Mouse (Mus musculus): Measurements from ENCODE around the gene Stum. TPM values are rescaled to one million over a fixed set of nuclear protein-coding genes. Genes with fewer than 3 reads are reported as not detected.

The Stum gene
- total RNA-seq, 2 experiments from 2014 or later, result 298 to 309 TPM

- no peak for TF ChIP-seq CTCF (conservative IDR thresholded peaks at IDR 0.05)
- Histone ChIP-seq H3K27ac (no peak overlapping the region; the same call in 1 of the 2 replicates), H3K4me3 (no peak overlapping the region)
- DNase-seq (ENCODE audit: low spot score in 2 of 2), result no peak
Measured at GRCm38 (mm10) chr1:180510879-180511278, 27.6 kb upstream of the Stum start.

- TF ChIP-seq CTCF (conservative IDR thresholded peaks at IDR 0.05), result no peak
- DNase-seq (ENCODE audit: low spot score in 2 of 2), result peak; percentile 35
- H3K4me3 ChIP-seq, result no peak overlapping the region
Measured at GRCm38 (mm10) chr1:180510442-180510841, 27.1 kb upstream of the Stum start.

DNA sequence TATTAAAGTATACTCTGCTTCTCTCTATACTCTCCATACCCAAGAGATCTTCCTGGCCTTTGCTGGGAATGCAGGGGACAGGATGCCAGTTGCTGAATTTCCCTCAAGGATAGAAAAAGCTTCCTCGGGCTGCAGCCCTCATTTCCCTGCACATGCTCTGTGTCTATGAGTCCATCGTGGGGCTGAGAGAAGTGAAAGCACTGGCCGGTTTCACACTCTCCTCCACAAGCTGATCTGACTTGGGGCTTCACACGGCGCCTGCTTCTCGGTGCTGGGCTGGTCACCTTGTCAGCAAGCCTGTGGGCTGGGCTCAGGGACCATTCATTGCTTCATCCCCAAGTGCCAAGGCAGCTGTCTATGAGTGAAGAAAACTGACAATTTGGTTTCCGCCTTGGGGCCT lies 25.4 kb upstream of the Stum start:
- TF ChIP-seq CTCF (conservative IDR thresholded peaks at IDR 0.05), result no peak
- no peak for DNase-seq (ENCODE audit: low spot score in 2 of 2)
- peak overlapping the region; percentile 57; the same call in 1 of the 2 replicates for H3K27ac ChIP-seq
- H3K4me3 ChIP-seq, result no peak overlapping the region

More at GRCm38 (mm10) chr1:180510442-180510841, 27.1 kb upstream of the Stum start:
- H3K27ac ChIP-seq, result no peak overlapping the region; the same call in 1 of the 2 replicates

GRCm38 (mm10) chr1:180507291-180507791 lies 24.0 kb upstream of the Stum start:
- Histone ChIP-seq H3K27ac (peak overlapping the region; percentile 71), H3K4me3 (no peak overlapping the region)
- TF ChIP-seq CTCF (conservative IDR thresholded peaks at IDR 0.05), result no peak
- peak; percentile 51 to 65 for DNase-seq (ENCODE audit: low spot score in 2 of 2)

GRCm38 (mm10) chr1:180506341-180506740 lies 23.0 kb upstream of the Stum start:
- H3K27ac ChIP-seq, result peak overlapping the region; percentile 71; the same call in 1 of the 2 replicates
- TF ChIP-seq CTCF (conservative IDR thresholded peaks at IDR 0.05), result no peak
- H3K4me3 ChIP-seq, result no peak overlapping the region
- no peak for DNase-seq (ENCODE audit: low spot score in 2 of 2)

- Histone ChIP-seq H3K27ac (no peak overlapping the region), H3K4me3 (no peak overlapping the region)
- DNase-seq (ENCODE audit: low spot score in 2 of 2), result no peak
- TF ChIP-seq CTCF (conservative IDR thresholded peaks at IDR 0.05), result no peak
Measured at GRCm38 (mm10) chr1:180504899-180505298, 21.6 kb upstream of the Stum start.

DNA sequence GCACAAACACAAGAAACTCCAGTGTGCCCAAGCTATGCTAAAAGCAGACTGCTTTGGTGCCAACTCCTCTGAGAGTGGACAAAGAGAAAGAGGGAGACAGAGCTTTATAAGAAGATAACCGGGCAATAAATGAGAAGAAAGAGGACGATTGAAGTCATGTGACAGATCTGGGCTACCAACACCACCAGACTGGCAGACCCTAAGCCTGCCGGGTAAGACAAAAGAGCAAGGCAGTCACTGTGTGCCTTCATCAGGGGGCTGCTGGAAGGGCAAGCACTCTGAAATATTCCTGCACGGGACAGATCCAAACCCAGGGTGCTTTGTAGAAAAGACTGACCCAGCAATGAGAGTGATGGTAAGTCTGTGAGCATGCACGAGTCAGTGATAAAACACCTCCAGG lies 20.2 kb upstream of the Stum start:
- H3K27ac ChIP-seq, result no peak overlapping the region
- no peak for TF ChIP-seq CTCF (conservative IDR thresholded peaks at IDR 0.05)
- no peak overlapping the region for H3K4me3 ChIP-seq
- DNase-seq (ENCODE audit: low spot score in 2 of 2), result no peak

DNA sequence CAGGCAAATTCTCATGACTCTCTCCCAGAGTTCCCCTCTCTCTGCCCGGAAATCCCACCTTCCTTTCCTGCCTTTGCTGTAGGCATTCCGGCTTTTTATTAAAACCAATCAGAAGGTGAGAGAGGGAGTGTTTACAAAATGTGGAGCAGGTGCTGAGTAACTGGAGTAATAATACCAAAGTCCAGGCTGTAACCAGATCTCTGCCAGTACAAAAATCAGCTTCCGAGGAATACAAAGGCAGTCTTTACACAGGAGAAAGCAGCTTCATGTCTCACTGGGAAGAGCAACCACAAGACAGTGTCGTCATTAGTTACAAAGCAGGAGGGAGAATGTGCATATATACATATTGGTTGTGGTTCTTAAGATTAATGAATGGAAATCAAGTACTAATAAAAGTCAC lies 19.3 kb upstream of the Stum start:
- DNase-seq (ENCODE audit: low spot score in 2 of 2), result no peak
- Histone ChIP-seq H3K27ac (no peak overlapping the region), H3K4me3 (no peak overlapping the region)
- no peak for TF ChIP-seq CTCF (conservative IDR thresholded peaks at IDR 0.05)

GRCm38 (mm10) chr1:180500641-180501040 lies 17.3 kb upstream of the Stum start:
- H3K4me3 ChIP-seq, result no peak overlapping the region
- H3K27ac ChIP-seq, result no peak overlapping the region
- TF ChIP-seq CTCF (conservative IDR thresholded peaks at IDR 0.05), result no peak
- no peak for DNase-seq (ENCODE audit: low spot score in 2 of 2)

DNA sequence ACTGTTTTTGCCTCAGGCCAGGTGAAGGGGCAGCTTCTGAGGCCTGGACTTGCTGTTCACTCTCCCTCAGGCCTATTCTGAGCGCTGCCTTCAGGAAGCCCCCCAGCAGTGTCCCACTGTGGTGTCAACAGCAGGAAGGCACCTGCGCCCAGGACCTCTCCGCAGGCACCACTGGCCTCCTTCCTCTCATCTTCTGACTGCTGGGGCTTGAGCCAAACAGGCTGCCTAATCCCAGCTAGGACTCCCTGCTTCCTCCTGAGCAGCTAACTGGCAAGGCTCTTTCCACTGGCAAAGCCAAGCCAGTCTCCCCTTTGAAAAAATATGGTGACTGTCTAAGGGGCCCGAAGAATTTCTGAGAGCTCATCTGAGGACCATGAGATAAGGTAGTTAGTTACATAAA lies 16.9 kb upstream of the Stum start:
- TF ChIP-seq CTCF (conservative IDR thresholded peaks at IDR 0.05), result no peak
- Histone ChIP-seq H3K4me3 (no peak overlapping the region), H3K27ac (no peak overlapping the region)
- DNase-seq (ENCODE audit: low spot score in 2 of 2), result no peak

DNA sequence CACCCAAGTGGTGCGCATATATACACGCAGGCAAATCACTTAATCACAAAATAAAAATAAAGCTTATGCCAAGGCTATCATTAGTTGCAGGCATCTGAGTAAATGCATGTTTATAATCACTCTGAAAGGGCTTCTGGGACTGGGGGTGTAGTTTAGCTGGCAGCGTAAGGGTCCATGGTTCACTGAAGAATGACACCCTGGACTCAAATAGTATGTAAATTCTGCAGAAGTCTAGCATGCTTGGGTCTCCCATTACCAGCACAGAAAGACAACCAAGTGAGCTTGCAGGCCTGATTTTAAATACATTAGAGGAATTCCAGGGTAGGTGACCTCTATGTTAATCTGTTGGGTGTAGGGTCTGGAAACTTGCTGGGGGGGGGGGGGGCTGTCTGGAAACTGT lies 16.5 kb upstream of the Stum start:
- no peak for TF ChIP-seq CTCF (conservative IDR thresholded peaks at IDR 0.05)
- no peak for DNase-seq (ENCODE audit: low spot score in 2 of 2)
- no peak overlapping the region for H3K27ac ChIP-seq
- H3K4me3 ChIP-seq, result no peak overlapping the region

DNA sequence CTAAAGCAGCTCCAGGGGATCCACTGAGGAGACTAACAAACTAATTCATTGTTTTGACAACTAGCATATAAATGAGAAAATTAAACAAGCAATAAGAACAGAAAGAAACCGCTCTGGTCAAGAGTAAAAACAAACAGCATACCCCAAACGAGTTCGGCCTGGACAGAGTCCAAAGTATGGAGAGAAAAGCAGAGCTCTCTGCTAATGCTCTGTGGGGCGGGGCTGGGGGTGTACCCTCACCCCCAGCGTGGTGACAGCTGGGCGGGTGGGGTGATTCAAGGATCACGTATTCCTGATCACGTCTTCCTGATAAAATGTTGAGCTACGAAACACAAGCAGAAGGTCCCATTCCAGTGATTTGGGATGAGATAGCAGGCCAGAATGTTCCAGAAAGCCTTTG lies 9.5 kb upstream of the Stum start:
- Histone ChIP-seq H3K27ac (no peak overlapping the region), H3K4me3 (no peak overlapping the region)
- no peak for TF ChIP-seq CTCF (conservative IDR thresholded peaks at IDR 0.05)
- DNase-seq (ENCODE audit: low spot score in 2 of 2), result no peak

DNA sequence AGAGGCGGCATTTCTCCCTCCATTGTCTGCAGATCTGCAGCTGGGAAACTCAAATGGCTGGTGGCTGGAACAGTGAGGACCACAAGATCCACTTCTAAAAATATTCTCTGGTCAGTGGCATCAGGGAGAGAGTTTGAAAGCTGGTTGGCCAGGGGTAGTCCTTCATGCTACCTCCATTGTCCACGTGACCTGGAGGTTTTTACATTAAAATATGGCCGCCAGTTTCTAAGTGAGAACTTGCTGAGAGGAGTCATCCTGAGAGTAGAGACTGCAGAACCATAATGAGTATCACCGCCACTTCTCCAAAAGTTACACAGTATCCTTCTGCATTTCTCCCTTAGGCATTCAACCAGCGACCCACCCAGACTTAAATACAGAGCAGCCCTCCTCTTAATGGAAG lies 2.0 kb upstream of the Stum start:
- TF ChIP-seq CTCF (conservative IDR thresholded peaks at IDR 0.05), result no peak
- H3K27ac ChIP-seq, result no peak overlapping the region
- H3K4me3 ChIP-seq, result no peak overlapping the region
- no peak for DNase-seq (ENCODE audit: low spot score in 2 of 2)

GRCm38 (mm10) chr1:180482840-180483398 lies 385 bp downstream of the Stum start:
- DNase-seq (ENCODE audit: low spot score in 2 of 2), result no peak
- no peak for TF ChIP-seq CTCF (conservative IDR thresholded peaks at IDR 0.05)
- peak overlapping the region; percentile 78 for H3K4me3 ChIP-seq
- peak overlapping the region; percentile 98 for H3K27ac ChIP-seq
